Mouse (Mus musculus) heart, postnatal 14 days (tissue): ENCODE measurements around the gene Pdcl3. TPM values are rescaled to one million over a fixed set of nuclear protein-coding genes. Genes with fewer than 3 reads are reported as not detected.
"Not testable (repeated sequence)": the region's sequence is repeated elsewhere in the genome, so short reads cannot be mapped to it uniquely, and the experiment has no call there.

Experiments
- DNase-seq, 2 experiments: peaks; one replicate each; pipeline ENCODE4 v3.0.0; 2021 to 2022
- intact Hi-C: fragments of 180-260 bp; cut with DNase I; formaldehyde crosslinking; loops from one replicate; pipeline ENCODE4 v1.15.1; 2025
- total RNA-seq, 2 experiments: library from RNA; stranded (reverse); gene quantifications; 2 replicates each; pipeline ENCODE4 v1.2.3; 2021

The Pdcl3 gene
- total RNA-seq, 2 experiments from 2014 or later, result 60.0 to 74.5 TPM

DNA sequence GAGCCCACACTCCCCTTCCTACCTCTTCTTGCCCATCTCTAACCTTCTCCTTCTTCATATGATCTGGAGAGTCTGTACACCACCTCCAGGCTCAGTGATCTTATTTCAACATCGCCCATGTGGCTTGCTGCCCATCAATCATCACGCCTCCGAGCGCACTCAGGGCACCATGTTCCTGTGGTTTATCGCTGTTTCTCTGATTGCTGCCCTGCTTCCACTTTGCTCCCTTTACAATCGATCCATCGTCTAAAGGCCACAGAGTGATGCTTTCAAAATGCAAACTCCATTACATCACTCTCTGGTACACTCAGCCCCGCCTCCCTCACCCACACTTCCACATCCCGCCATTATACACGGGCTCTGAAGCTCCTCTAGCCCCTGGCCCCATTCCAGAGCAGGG, 30.1 kb downstream of the Pdcl3 start:
- intact Hi-C loops, result no loop called here
- no peak for DNase-seq

- intact Hi-C loops, result no loop called here
- DNase-seq, result no peak
Measured at GRCm38 (mm10) chr1:39017871-39018270, 32.5 kb downstream of the Pdcl3 start.

DNA sequence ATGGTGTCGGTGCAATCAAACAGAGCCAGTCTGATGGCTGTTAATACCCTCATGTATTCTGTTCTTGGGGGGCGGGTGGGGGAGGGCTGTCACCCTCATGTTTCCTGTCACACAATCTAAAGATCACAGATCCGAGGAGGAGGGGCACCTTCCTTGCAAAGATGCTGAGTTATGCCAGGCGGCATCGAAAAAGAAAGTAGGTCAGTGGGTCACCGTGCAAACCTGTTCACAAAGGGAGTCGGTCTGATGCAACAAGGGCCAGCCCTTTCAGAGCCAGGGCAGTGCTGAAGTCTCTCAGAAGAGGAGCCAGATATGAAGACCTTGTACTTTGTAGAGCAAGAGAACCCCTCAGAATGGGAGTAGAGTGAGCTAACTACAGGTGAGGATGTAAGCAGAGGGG, 39.7 kb downstream of the Pdcl3 start:
- intact Hi-C loops, result no loop called here
- DNase-seq, result no peak

DNA sequence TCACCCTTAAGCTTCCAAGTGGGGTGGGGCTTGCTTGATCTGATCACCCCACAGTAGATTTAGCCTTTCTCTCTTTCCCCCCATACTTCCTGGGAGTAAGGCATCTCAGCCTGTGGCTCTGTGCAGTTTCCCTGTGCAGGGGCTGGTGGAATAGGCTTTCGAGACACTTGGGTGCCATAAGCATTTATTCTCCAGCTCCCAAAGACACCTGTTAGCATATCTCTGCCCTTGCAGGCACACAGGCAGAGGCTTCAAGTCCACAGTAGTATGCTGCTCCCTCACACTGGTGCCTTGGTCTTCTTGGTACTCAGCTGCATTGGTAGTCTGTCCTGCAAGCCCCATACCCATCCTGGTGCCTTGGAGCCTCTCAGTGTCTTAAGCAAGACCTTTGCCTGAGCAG, 40.4 kb downstream of the Pdcl3 start:
- intact Hi-C loops, result no loop called here
- DNase-seq, result no peak

DNA sequence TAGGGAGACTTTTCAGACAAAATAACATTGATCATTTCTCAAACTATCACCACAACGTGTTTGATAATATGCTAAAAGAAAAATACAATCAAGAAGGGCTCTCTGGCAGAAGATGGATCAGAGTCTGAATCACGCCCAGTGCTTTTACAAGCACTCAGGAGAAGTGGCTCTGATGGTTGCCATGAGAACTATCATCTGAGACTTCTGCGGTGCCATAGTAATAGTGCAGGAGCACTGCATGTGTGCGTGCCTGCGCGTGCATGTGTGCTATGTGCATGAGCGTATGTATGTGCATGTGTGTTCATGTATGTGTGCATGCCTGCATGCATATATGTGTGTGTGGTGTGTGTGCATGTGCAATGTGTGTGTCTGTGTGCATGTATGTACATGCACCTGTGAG, 43.8 kb downstream of the Pdcl3 start:
- intact Hi-C loops, result no loop called here
- DNase-seq, result no peak

- intact Hi-C loops, result no loop called here
- DNase-seq, result no peak
Measured at GRCm38 (mm10) chr1:39030108-39030507, 44.7 kb downstream of the Pdcl3 start.

DNA sequence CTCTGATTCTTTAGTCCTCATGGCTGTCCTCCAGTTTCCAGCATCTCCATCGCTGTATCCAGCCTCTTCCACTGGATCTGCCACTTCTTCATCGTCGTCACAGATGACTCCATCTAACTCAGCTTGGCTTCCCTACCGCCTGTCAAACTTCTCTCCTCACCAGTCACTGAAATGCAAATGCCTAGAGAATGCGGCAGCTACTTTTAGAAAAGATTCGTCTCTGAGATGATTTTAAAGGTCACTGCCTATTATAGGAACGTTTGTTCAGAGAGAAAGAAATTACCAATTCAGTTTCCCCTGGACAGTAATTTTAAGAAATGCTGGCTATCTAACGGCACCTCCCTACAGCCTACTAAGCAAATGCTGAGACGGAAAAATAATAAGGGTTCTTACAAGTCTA, 50.4 kb downstream of the Pdcl3 start:
- intact Hi-C loops, result no loop called here

DNA sequence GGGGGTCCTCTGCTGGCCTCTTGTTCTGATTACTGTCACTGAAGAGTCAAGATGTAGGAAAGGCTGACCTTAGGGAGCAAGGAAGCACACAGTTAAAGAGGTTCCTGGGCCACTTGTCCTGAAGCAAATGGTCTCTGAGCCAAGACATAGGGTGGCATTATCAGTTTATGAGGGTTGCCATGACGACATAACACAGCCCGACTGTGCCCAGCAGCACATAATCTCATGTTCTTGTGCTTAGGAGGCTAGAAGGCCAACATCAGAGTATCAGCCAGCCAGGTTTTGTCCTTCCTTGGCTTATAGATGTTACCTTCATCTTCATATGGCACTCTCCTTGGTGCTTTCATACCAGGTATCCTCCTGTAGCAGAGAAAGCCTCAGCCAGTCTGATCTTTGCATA, 56.8 kb downstream of the Pdcl3 start:
- no peak for DNase-seq
- intact Hi-C loops, result no loop called here

More for the DNA sequence above, 50.4 kb downstream of the Pdcl3 start:
- DNase-seq, result no peak

DNA sequence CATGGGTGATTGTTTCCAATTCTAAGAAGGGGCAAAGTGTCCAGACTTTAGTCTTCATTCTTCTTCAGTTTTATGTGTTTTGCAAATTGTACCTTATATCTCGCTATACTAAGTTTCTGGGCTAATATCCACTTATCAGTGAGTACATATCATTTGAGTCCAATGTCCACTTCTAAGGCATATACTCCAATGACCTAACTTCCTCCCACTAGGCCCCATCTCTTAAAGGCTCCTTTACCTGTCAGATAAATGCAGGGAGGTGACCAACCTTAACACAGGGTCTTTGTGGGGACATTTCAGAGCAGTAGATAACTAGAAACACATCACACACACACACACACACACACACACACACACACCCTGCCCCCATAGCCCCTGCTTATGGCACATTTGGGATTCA, 59.0 kb downstream of the Pdcl3 start:
- DNase-seq, intact Hi-C loops: not testable (repeated sequence)

GRCm38 (mm10) chr1:39046689-39047088, 61.3 kb downstream of the Pdcl3 start:
- no peak for DNase-seq
- intact Hi-C loops, result no loop called here

Other genes with a start within 250 kb of the Pdcl3 start
- 1 to 10 TPM; 2.5 to 3.3 TPM for gene Lonrf2, start 148.9 kb upstream of the Pdcl3 start, total RNA-seq
- gene Chst10, start 87.4 kb upstream of the Pdcl3 start, total RNA-seq, result under 1 TPM; 0.24 to 0.68 TPM
- gene Nms, start 46.5 kb upstream of the Pdcl3 start, total RNA-seq, result not detected
- gene Npas2, start 208.1 kb downstream of the Pdcl3 start, total RNA-seq, result 1 to 10 TPM; 6.6 to 7.9 TPM